ENCODE assay signal across 9 mouse cellular contexts in genomic region chr16:21322437-21322836, GRCm38 (mm10).
DNase-seq lines count a peak whose midpoint lies in the region; ATAC-seq and TF ChIP-seq lines count a peak whose summit lies in the region.
"Had no signal": no experiment of that assay in that cellular context is flagged by ENCODE, and none has a peak within 500 bp of the region (broad histone marks: within the 10 kb centered on the region; RNA-seq: fewer than 3 reads in every experiment).

No protein-coding gene starts in this region.

- H3K27ac ChIP-seq in forebrain, embryonic 10.5 days = peak overlapping the region; percentile 40; the same call in 1 of the 2 replicates
- no peak overlapping the region for H3K27ac ChIP-seq in forebrain, embryonic 11.5 days (ENCODE audit: low read depth, low read length)
- H3K27ac ChIP-seq in intestine, embryonic 16.5 days (ENCODE audit: low read length) = no peak overlapping the region
- H3K27ac ChIP-seq in neural tube, embryonic 14.5 days (ENCODE audit: low read depth, low read length) = no peak overlapping the region
- no peak overlapping the region for H3K27ac ChIP-seq in liver, embryonic 11.5 days (ENCODE audit: low read depth, low read length)
- H3K27ac ChIP-seq in thymus, adult 2 months (ENCODE audit: control insufficient read depth, insufficient read depth, low read length) = no peak overlapping the region
- H3K27ac ChIP-seq: liver, embryonic 14.5 days had no signal

- H3K4me2 ChIP-seq in forebrain, embryonic 11.5 days (ENCODE audit: low read depth, low read length, severe bottlenecking) = no peak overlapping the region
- no peak overlapping the region for H3K4me2 ChIP-seq in intestine, embryonic 16.5 days (ENCODE audit: low read depth, low read length)
- no peak overlapping the region for H3K4me2 ChIP-seq in neural tube, embryonic 14.5 days (ENCODE audit: low read depth, low read length)
- H3K4me2 ChIP-seq in liver, embryonic 11.5 days = no peak overlapping the region

- ATAC-seq in forebrain, embryonic 11.5 days (replicated peaks; ENCODE audit: low FRiP score) = no peak
- ATAC-seq in intestine, embryonic 16.5 days = peak; percentile 76
- peak; percentile 68 for ATAC-seq in neural tube, embryonic 14.5 days (ENCODE audit: low read depth)
- ATAC-seq in liver, embryonic 11.5 days (replicated peaks; ENCODE audit: low FRiP score) = no peak

- H3K9ac ChIP-seq in forebrain, embryonic 11.5 days (ENCODE audit: low read length) = no peak overlapping the region
- 0 out of 2 replicates have a peak overlapping the region, but pooled peaks have one; percentile 32 for H3K9ac ChIP-seq in intestine, embryonic 16.5 days (ENCODE audit: low read depth, low read length)
- H3K9ac ChIP-seq in neural tube, embryonic 14.5 days (replicated peaks; ENCODE audit: low read depth, low read length) = no peak overlapping the region
- no peak overlapping the region for H3K9ac ChIP-seq in liver, embryonic 11.5 days (ENCODE audit: low read depth, low read length)
- H3K9ac ChIP-seq: liver, embryonic 14.5 days had no signal

- no peaks in the 10 kb centered on the region for H3K9me3 ChIP-seq in forebrain, embryonic 10.5 days
- H3K9me3 ChIP-seq in forebrain, embryonic 11.5 days (ENCODE audit: control insufficient read depth, low read length) = no peaks in the 10 kb centered on the region
- H3K9me3 ChIP-seq in intestine, embryonic 16.5 days (ENCODE audit: control insufficient read depth, low read length) = no peaks in the 10 kb centered on the region
- H3K9me3 ChIP-seq in neural tube, embryonic 14.5 days (ENCODE audit: control insufficient read depth, low read length) = no peaks in the 10 kb centered on the region
- H3K9me3 ChIP-seq in liver, embryonic 11.5 days (ENCODE audit: control insufficient read depth, low read length) = no peaks in the 10 kb centered on the region

- H3K4me1 ChIP-seq in forebrain, embryonic 10.5 days = peaks cover 41% of the 10 kb centered on the region
- H3K4me1 ChIP-seq in forebrain, embryonic 11.5 days (replicated peaks; ENCODE audit: control insufficient read depth, insufficient read depth, low read length) = 0 out of 2 replicates have a peak, but pooled peaks cover 2% of the 10 kb centered on the region
- H3K4me1 ChIP-seq in intestine, embryonic 16.5 days (ENCODE audit: control insufficient read depth, insufficient read depth, low read length) = peaks cover 6% of the 10 kb centered on the region
- no peaks in the 10 kb centered on the region for H3K4me1 ChIP-seq in neural tube, embryonic 14.5 days (ENCODE audit: control insufficient read depth, insufficient read depth, low read length)
- peaks cover 5% of the 10 kb centered on the region; the same call in 1 of the 2 replicates for H3K4me1 ChIP-seq in liver, embryonic 11.5 days (replicated peaks; ENCODE audit: control insufficient read depth, insufficient read depth, low read length)
- no peaks in the 10 kb centered on the region for H3K4me1 ChIP-seq in thymus, adult 2 months (replicated peaks; ENCODE audit: control insufficient read depth, insufficient read depth, low read length)

- H3K36me3 ChIP-seq in forebrain, embryonic 10.5 days (replicated peaks) = no peaks in the 10 kb centered on the region
- H3K36me3 ChIP-seq in forebrain, embryonic 11.5 days (ENCODE audit: control insufficient read depth, insufficient read depth, low read length) = no peaks in the 10 kb centered on the region
- no peaks in the 10 kb centered on the region for H3K36me3 ChIP-seq in intestine, embryonic 16.5 days (ENCODE audit: control insufficient read depth, insufficient read depth, low read length)
- no peaks in the 10 kb centered on the region for H3K36me3 ChIP-seq in neural tube, embryonic 14.5 days (ENCODE audit: control insufficient read depth, insufficient read depth, low read length)
- H3K36me3 ChIP-seq in liver, embryonic 11.5 days (ENCODE audit: control insufficient read depth, insufficient read depth, low read length) = no peaks in the 10 kb centered on the region
- H3K36me3 ChIP-seq in thymus, adult 2 months (ENCODE audit: control insufficient read depth, insufficient read depth, low read length) = no peaks in the 10 kb centered on the region

- no peak for TF ChIP-seq POLR2A in thymus, adult 2 months (IDR thresholded peaks at IDR 0.05; ENCODE audit: control insufficient read depth, extremely low read depth, insufficient read depth, low read length, poor library complexity)

- no peak for DNase-seq in forebrain, embryonic 10.5 days (ENCODE audit: extremely low spot score, low spot score)
- DNase-seq in forebrain, embryonic 11.5 days (ENCODE audit: low spot score) = no peak
- peak; percentile 42 to 58 for DNase-seq in urinary bladder, postnatal 36 days (ENCODE audit: low spot score in 2 of 2)
- no peak for DNase-seq in urinary bladder, postnatal 10 days (ENCODE audit: low spot score)
- no peak for DNase-seq in liver, embryonic 11.5 days (ENCODE audit: low spot score)
- no peak for DNase-seq in thymus, adult 2 months

- WGBS in forebrain, embryonic 10.5 days = 61% methylated on average over 10 of the region's 10 CpGs
- WGBS in forebrain, embryonic 11.5 days = 51% methylated on average over 10 of the region's 10 CpGs
- 39% methylated on average over 10 of the region's 10 CpGs for WGBS in intestine, embryonic 16.5 days
- WGBS in neural tube, embryonic 14.5 days = 38% methylated on average over 10 of the region's 10 CpGs
- 67% methylated on average over 10 of the region's 10 CpGs for WGBS in liver, embryonic 11.5 days
- 86% methylated on average over 10 of the region's 10 CpGs for WGBS in thymus, adult 2 months

- no peak for TF ChIP-seq CTCF in thymus, adult 2 months (IDR thresholded peaks at IDR 0.05; ENCODE audit: borderline replicate concordance, control insufficient read depth, extremely low read depth, insufficient read depth, low read length, poor library complexity)

- H3K4me3 ChIP-seq in forebrain, embryonic 10.5 days = no peak overlapping the region
- no peak overlapping the region for H3K4me3 ChIP-seq in forebrain, embryonic 11.5 days (ENCODE audit: low read depth, low read length)
- H3K4me3 ChIP-seq in intestine, embryonic 16.5 days (ENCODE audit: low read length) = no peak overlapping the region
- no peak overlapping the region for H3K4me3 ChIP-seq in neural tube, embryonic 14.5 days (ENCODE audit: low read depth, low read length)
- no peak overlapping the region for H3K4me3 ChIP-seq in liver, embryonic 11.5 days (ENCODE audit: low read depth, low read length)
- no peak overlapping the region for H3K4me3 ChIP-seq in thymus, adult 2 months (ENCODE audit: control insufficient read depth, insufficient read depth, low read length)

- peaks cover 52% of the 10 kb centered on the region for H3K27me3 ChIP-seq in forebrain, embryonic 10.5 days (ENCODE audit: poor library complexity, severe bottlenecking)
- peaks cover 2% of the 10 kb centered on the region for H3K27me3 ChIP-seq in forebrain, embryonic 11.5 days (ENCODE audit: control insufficient read depth, insufficient read depth, low read length)
- no peaks in the 10 kb centered on the region for H3K27me3 ChIP-seq in intestine, embryonic 16.5 days (replicated peaks; ENCODE audit: control insufficient read depth, insufficient read depth, low read length)
- no peaks in the 10 kb centered on the region for H3K27me3 ChIP-seq in neural tube, embryonic 14.5 days (ENCODE audit: control insufficient read depth, insufficient read depth, low read length)
- H3K27me3 ChIP-seq in liver, embryonic 11.5 days (replicated peaks; ENCODE audit: control insufficient read depth, insufficient read depth, low read length) = no peaks in the 10 kb centered on the region
- no peaks in the 10 kb centered on the region for H3K27me3 ChIP-seq in thymus, adult 2 months (ENCODE audit: control insufficient read depth, insufficient read depth, low read length)

Comparison
In these comparisons a context has a peak if more than half of its experiments do, and no peak if none do; other contexts are left out.
1. DNase-seq: peak in urinary bladder, postnatal 36 days (2 of 2); none in forebrain, embryonic 10.5 days (single experiment), forebrain, embryonic 11.5 days (single experiment), urinary bladder, postnatal 10 days (single experiment), liver, embryonic 11.5 days (single experiment) and thymus, adult 2 months (single experiment).
2. ATAC-seq: peak in intestine, embryonic 16.5 days (single experiment) and neural tube, embryonic 14.5 days (single experiment); none in forebrain, embryonic 11.5 days (single experiment) and liver, embryonic 11.5 days (single experiment).